Mouse (Mus musculus): Measurements from ENCODE around the gene Add2. TPM values are rescaled to one million over a fixed set of nuclear protein-coding genes. Genes with fewer than 3 reads are reported as not detected.

Gene Add2
- polyA plus RNA-seq, 1 experiment from 2014 or later, result 108 TPM

DNA sequence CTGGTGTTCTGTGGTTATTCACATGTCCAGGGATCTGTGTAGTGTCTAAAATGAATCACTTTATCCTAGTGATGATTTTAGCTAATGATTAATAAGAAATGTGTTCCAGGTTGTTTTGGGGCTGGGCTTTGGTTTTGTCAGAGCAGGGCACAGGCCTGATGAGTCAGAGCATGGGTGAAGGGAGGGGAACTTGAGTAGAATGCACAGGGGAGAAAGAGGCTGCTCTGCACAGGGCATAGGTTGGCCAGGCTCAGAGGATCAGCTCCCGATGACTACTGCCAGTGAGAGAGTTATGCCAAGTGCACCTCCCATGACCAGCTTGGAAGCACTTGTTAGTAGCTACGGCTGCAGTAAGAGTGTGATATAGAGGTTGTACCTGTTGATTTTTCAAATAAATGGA lies 3.0 kb downstream of the Add2 start:
- Histone ChIP-seq H3K27ac (ENCODE audit: low read depth, low read length) (0 out of 2 replicates have a peak overlapping the region, but pooled peaks have one; percentile 7), H3K9ac (ENCODE audit: low read length) (peak overlapping the region; percentile 35), H3K36me3 (ENCODE audit: control insufficient read depth, insufficient read depth, low read length) (no peaks in the 10 kb centered on the region), H3K27me3 (replicated peaks; ENCODE audit: control insufficient read depth, insufficient read depth, low read length) (no peaks in the 10 kb centered on the region), H3K4me1 (ENCODE audit: control insufficient read depth, insufficient read depth, low read length) (peaks cover 21% of the 10 kb centered on the region), H3K9me3 (replicated peaks; ENCODE audit: control insufficient read depth, low read length) (no peaks in the 10 kb centered on the region), H3K4me3 (ENCODE audit: low read depth, low read length) (peak overlapping the region; percentile 14), H3K4me2 (ENCODE audit: low read length) (peak overlapping the region; percentile 82)
- DNase-seq (ENCODE audit: low spot score) (no peak), ATAC-seq (no peak)
- 87% methylated on average over 2 of the region's 2 CpGs for WGBS

DNA sequence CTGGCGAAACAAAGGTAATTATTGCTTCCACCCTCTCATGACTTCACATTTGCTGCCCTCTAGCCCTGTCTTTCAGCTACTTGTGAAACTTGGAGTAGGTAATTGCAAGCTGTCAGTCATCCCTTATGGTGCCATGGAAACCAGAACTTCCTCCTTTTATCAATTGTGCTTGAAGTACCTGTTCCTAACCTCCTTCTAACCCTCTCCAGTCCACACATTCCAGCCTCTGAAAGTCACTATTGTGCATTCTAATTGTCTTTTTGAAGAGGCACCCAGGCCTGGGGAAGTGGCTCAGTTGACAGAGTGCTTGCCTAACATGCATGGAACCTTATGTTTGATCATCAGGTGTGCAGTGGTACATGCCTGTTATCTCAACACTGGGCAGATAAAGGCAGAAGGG lies 5.2 kb downstream of the Add2 start:
- Histone ChIP-seq H3K27me3 (replicated peaks; ENCODE audit: control insufficient read depth, insufficient read depth, low read length) (no peaks in the 10 kb centered on the region), H3K4me1 (ENCODE audit: control insufficient read depth, insufficient read depth, low read length) (peaks cover 26% of the 10 kb centered on the region), H3K36me3 (ENCODE audit: control insufficient read depth, insufficient read depth, low read length) (no peaks in the 10 kb centered on the region), H3K9me3 (replicated peaks; ENCODE audit: control insufficient read depth, low read length) (no peaks in the 10 kb centered on the region), H3K4me2 (ENCODE audit: low read length) (no peak overlapping the region), H3K4me3 (ENCODE audit: low read depth, low read length) (no peak overlapping the region), H3K9ac (ENCODE audit: low read length) (no peak overlapping the region), H3K27ac (ENCODE audit: low read depth, low read length) (no peak overlapping the region)
- ATAC-seq, result no peak
- WGBS, result 83% methylated on average over 1 of the region's 1 CpGs
- no peak for DNase-seq (ENCODE audit: low spot score)

DNA sequence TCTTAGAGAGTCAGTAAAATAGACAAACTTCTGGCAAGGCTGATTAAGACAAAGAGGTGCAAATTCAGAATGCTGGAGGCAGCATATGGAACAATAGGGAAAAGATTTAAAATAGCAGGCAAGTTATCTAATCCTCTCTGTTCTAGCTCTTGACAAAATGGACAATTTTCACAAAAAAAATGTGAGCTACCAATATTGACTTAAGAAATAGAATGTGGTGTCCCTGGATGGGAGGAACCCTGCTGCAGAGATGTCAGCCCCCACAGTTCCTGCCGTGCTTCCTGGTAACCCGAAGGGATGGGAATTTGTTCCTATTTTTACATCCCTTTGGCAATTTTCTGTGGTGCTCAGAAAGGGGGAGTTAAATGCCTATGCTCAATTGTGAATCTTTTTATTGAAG lies 10.4 kb downstream of the Add2 start:
- DNase-seq (ENCODE audit: low spot score) (no peak), ATAC-seq (no peak)
- Histone ChIP-seq H3K4me1 (ENCODE audit: control insufficient read depth, insufficient read depth, low read length) (peaks cover 12% of the 10 kb centered on the region), H3K4me2 (ENCODE audit: low read length) (no peak overlapping the region), H3K27ac (ENCODE audit: low read depth, low read length) (no peak overlapping the region), H3K27me3 (replicated peaks; ENCODE audit: control insufficient read depth, insufficient read depth, low read length) (no peaks in the 10 kb centered on the region), H3K9ac (ENCODE audit: low read length) (no peak overlapping the region), H3K36me3 (ENCODE audit: control insufficient read depth, insufficient read depth, low read length) (no peaks in the 10 kb centered on the region), H3K4me3 (ENCODE audit: low read depth, low read length) (no peak overlapping the region), H3K9me3 (replicated peaks; ENCODE audit: control insufficient read depth, low read length) (no peaks in the 10 kb centered on the region)
- 86% methylated on average over 2 of the region's 2 CpGs for WGBS

DNA sequence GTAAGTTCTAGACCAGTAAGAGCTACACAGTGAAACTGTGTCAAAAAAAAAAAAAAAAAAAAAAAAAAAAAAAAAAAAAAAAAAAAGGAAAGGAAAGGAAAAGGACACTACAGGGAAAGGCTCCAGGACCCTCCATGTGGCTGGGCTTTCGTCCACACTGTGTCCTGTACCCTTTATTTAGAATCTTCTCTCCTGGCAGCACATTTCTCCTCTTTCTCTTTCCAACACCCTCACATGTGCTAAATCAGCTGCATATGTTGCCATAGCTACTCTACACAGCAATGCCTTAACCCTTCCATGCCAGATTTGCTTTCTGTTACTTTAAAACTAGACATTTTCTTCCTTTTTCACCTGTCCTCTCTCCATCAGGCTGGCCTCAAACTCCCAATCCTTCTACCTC lies 11.7 kb downstream of the Add2 start:
- peak; percentile 37; the same call in 1 of the 2 replicates for ATAC-seq

DNA sequence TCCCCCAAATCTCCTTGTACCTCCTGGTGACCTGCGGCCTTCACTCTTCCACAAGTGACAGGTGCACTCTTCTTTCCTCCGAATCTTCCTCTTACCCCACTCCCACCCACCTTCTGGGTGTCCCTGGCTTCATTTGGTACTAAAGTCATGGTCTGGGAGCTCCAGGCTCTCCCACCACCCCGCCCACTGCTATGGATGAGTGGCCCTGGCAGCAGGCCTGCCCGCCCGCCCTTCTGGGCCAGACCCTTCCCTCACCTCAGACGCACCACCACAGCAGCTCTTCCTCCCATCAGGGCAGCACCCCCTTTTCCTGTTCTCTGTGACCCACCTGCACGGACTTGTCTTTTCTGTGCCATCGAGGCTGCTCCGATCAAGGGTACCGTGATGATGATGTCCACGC lies 19.0 kb downstream of the Add2 start:
- Histone ChIP-seq H3K4me1 (ENCODE audit: control insufficient read depth, insufficient read depth, low read length) (peaks cover 26% of the 10 kb centered on the region), H3K9me3 (replicated peaks; ENCODE audit: control insufficient read depth, low read length) (no peaks in the 10 kb centered on the region), H3K27ac (ENCODE audit: low read depth, low read length) (no peak overlapping the region), H3K4me2 (ENCODE audit: low read length) (no peak overlapping the region), H3K4me3 (ENCODE audit: low read depth, low read length) (no peak overlapping the region), H3K36me3 (ENCODE audit: control insufficient read depth, insufficient read depth, low read length) (no peaks in the 10 kb centered on the region), H3K27me3 (replicated peaks; ENCODE audit: control insufficient read depth, insufficient read depth, low read length) (no peaks in the 10 kb centered on the region), H3K9ac (ENCODE audit: low read length) (no peak overlapping the region)
- DNase-seq (ENCODE audit: low spot score), result no peak
- WGBS, result 94% methylated on average over 11 of the region's 11 CpGs
- no peak for ATAC-seq

More for the DNA sequence above, 11.7 kb downstream of the Add2 start:
- H3K9me3 ChIP-seq (replicated peaks; ENCODE audit: control insufficient read depth, low read length), result no peaks in the 10 kb centered on the region
- no peak overlapping the region for H3K4me2 ChIP-seq (ENCODE audit: low read length)
- no peak overlapping the region for H3K4me3 ChIP-seq (ENCODE audit: low read depth, low read length)
- no peak overlapping the region for H3K9ac ChIP-seq (ENCODE audit: low read length)
- DNase-seq (ENCODE audit: low spot score), result peak; percentile 54
- H3K27me3 ChIP-seq (replicated peaks; ENCODE audit: control insufficient read depth, insufficient read depth, low read length), result no peaks in the 10 kb centered on the region
- H3K4me1 ChIP-seq (ENCODE audit: control insufficient read depth, insufficient read depth, low read length), result peaks cover 12% of the 10 kb centered on the region
- no peaks in the 10 kb centered on the region for H3K36me3 ChIP-seq (ENCODE audit: control insufficient read depth, insufficient read depth, low read length)
- no peak overlapping the region; the same call in 1 of the 2 replicates for H3K27ac ChIP-seq (ENCODE audit: low read depth, low read length)
- WGBS, result 33% methylated on average over 1 of the region's 1 CpGs

DNA sequence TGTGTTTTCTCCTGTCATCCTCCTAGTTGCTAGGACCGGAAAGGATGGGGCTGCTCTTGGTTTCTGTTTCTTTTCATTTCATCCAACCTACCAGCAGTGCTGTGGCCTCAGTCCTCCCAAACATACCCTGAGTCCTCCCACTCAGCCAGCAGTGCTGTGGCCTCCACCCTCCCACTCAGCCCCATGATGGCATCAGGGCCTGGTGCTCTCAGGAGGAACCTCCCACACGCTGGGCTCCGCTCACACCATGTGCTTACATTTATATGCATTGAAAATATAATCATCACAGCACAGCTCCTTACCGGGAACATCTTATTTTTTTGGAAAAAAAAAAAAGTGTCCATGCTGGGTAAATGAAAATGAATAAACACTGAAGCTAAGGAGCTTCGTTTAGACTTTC lies 20.0 kb downstream of the Add2 start:
- Histone ChIP-seq H3K9ac (ENCODE audit: low read length) (no peak overlapping the region), H3K27me3 (replicated peaks; ENCODE audit: control insufficient read depth, insufficient read depth, low read length) (no peaks in the 10 kb centered on the region), H3K9me3 (replicated peaks; ENCODE audit: control insufficient read depth, low read length) (no peaks in the 10 kb centered on the region), H3K36me3 (ENCODE audit: control insufficient read depth, insufficient read depth, low read length) (no peaks in the 10 kb centered on the region), H3K4me3 (ENCODE audit: low read depth, low read length) (no peak overlapping the region), H3K27ac (ENCODE audit: low read depth, low read length) (no peak overlapping the region), H3K4me2 (ENCODE audit: low read length) (no peak overlapping the region), H3K4me1 (ENCODE audit: control insufficient read depth, insufficient read depth, low read length) (peaks cover 36% of the 10 kb centered on the region)
- WGBS, result 78% methylated on average over 5 of the region's 5 CpGs
- DNase-seq (ENCODE audit: low spot score) (no peak), ATAC-seq (no peak)

GRCm38 (mm10) chr6:86050586-86051268 lies 22.2 kb downstream of the Add2 start:
- Histone ChIP-seq H3K4me1 (ENCODE audit: control insufficient read depth, insufficient read depth, low read length) (peaks cover 39% of the 10 kb centered on the region), H3K4me3 (ENCODE audit: low read depth, low read length) (no peak overlapping the region), H3K9me3 (replicated peaks; ENCODE audit: control insufficient read depth, low read length) (no peaks in the 10 kb centered on the region), H3K9ac (ENCODE audit: low read length) (no peak overlapping the region; the same call in 1 of the 2 replicates), H3K27ac (ENCODE audit: low read depth, low read length) (peak overlapping the region; percentile 98), H3K4me2 (ENCODE audit: low read length) (no peak overlapping the region), H3K36me3 (ENCODE audit: control insufficient read depth, insufficient read depth, low read length) (no peaks in the 10 kb centered on the region), H3K27me3 (replicated peaks; ENCODE audit: control insufficient read depth, insufficient read depth, low read length) (no peaks in the 10 kb centered on the region)
- 51% methylated on average over 6 of the region's 6 CpGs for WGBS
- ATAC-seq (no peak), DNase-seq (ENCODE audit: low spot score) (no peak)

DNA sequence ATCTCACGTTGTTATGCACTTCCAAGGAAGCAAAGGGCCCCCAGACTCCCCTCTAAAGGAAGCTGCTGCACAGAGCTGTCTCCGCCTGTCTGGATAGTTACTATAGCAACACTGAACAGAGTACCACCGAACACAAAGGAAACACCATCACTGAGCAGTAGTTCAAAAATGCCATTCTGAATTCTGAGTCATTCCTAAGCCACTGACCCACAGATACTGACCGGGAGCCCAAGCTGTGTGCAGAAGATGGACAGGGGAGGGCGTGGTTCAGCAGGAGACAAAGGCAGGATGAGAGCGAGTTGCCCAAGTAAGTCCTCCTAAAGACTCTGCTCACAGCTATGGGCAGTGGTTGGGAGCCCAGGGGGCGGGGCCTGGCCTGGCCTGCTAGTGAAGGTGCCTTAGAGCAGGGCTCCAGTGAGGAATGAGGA lies 23.6 kb downstream of the Add2 start:
- WGBS, result 3% methylated on average over 7 of the region's 7 CpGs
- Histone ChIP-seq H3K4me1 (ENCODE audit: control insufficient read depth, insufficient read depth, low read length) (peaks cover 39% of the 10 kb centered on the region), H3K36me3 (ENCODE audit: control insufficient read depth, insufficient read depth, low read length) (no peaks in the 10 kb centered on the region), H3K27ac (ENCODE audit: low read depth, low read length) (peak overlapping the region; percentile 98), H3K27me3 (replicated peaks; ENCODE audit: control insufficient read depth, insufficient read depth, low read length) (no peaks in the 10 kb centered on the region), H3K9ac (ENCODE audit: low read length) (peak overlapping the region; percentile 55), H3K4me2 (ENCODE audit: low read length) (peak overlapping the region; percentile 40), H3K9me3 (replicated peaks; ENCODE audit: control insufficient read depth, low read length) (no peaks in the 10 kb centered on the region), H3K4me3 (ENCODE audit: low read depth, low read length) (no peak overlapping the region)
- ATAC-seq, result peak; percentile 82
- peak; percentile 84 for DNase-seq (ENCODE audit: low spot score)

DNA sequence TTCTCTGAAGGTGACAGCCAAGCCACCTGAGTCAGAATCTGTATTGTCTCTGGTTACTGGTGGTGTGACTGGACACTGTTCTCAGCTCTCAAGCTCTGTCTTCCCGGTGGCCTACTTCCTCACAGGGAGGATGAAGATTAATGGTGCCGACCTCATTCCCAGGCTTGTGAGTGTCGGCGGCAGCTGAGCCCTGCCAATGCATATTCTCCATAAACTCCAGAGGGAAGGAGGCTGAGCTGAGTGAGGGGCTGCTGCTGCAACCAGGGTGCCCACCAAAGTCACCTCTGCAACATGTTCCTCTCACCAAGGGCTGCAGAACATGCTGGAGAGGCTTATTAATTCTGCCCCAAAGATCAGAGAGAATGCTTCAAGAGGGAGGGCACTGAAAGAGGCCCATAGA lies 24.1 kb downstream of the Add2 start:
- H3K9ac ChIP-seq (ENCODE audit: low read length), result peak overlapping the region; percentile 55
- peaks cover 42% of the 10 kb centered on the region for H3K4me1 ChIP-seq (ENCODE audit: control insufficient read depth, insufficient read depth, low read length)
- H3K9me3 ChIP-seq (replicated peaks; ENCODE audit: control insufficient read depth, low read length), result no peaks in the 10 kb centered on the region
- DNase-seq (ENCODE audit: low spot score) (peak; percentile 49), ATAC-seq (peak; percentile 21)
- H3K4me3 ChIP-seq (ENCODE audit: low read depth, low read length), result no peak overlapping the region
- H3K27ac ChIP-seq (ENCODE audit: low read depth, low read length), result peak overlapping the region; percentile 98
- H3K4me2 ChIP-seq (ENCODE audit: low read length), result peak overlapping the region; percentile 40
- no peaks in the 10 kb centered on the region for H3K36me3 ChIP-seq (ENCODE audit: control insufficient read depth, insufficient read depth, low read length)
- H3K27me3 ChIP-seq (replicated peaks; ENCODE audit: control insufficient read depth, insufficient read depth, low read length), result no peaks in the 10 kb centered on the region
- 13% methylated on average over 4 of the region's 4 CpGs for WGBS
